Mouse (Mus musculus) kidney, postnatal 25 days (tissue): ENCODE measurements around the gene Gorasp2.

Source experiments
- DNase-seq, 2 experiments: peaks; one replicate each; pipeline ENCODE4 v3.0.0; 2021; ENCODE audit warnings: mixed read lengths in 2 of 2

Gorasp2 gene

DNA sequence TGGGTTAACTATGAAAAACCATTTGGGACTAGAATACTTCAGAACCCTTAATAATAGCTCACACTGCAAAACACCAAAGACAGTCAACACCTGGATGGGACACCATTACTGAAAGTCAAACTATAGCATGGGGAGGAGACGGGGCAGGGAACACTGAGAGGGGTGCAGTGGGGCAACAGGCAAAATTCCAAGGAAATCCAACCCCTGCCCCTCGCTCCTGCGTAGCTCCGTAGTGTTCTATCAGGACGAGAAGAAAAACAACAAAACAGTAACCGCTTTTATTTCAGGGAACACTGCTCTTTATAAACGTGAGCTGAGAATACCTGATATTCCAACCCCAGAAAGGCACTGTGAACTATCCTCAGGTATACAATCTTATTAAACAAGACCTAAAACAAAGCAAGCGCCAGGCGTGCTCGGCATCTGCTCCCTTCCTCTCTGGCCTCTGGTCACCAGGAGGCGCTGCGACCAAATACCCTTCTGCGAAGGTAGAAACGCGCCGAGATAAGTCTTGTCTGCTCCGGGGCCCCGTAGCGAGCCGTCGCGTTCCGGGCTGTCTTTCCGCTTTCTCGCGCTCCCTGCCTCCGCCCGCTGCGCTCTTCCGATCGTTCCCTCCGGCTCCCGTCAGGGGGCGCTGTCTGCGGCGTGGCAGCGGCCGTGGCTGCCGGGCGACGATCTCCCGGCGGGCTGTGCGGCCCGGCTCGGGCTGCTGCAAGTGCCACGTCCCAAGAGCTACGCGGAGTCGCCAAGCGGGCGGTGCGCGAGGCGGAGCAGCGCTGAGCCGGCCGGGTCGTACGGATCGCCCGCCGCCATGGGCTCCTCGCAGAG, at the start of gene Gorasp2:
TSS of gene Gorasp2 (plus strand) at position 690 of the 828 bp plus-strand sequence.
- peak; percentile 97 to 98 for DNase-seq

DNA sequence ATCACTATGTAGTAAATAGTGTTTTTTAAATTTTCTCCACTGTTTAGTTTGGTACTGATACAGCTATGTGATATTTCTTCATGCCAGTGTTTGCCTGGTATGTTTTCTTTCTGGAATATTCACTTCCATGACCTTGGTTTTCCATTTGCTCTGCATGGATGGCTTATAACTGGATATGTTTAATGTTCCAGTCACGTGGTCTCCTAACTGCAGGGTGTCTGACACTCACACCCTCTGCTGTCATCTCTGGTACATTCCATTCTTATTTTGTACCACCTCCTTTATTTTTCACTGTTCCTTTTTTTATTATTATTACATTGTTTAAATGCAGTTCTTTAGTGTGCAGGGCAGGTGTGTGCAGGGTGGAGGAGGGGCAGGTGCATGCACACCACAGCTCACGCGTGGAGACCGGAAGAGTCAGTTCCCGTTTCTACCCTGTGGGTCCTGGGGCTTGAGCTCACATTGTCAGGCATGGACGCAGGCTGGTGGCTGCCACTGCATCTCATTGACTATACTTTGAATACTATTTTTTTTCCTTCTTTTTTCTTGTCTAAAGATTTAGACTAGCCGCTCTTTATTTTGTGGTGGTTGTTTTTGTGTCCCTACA, 46.5 kb upstream of the Gorasp2 start:
- DNase-seq: no peak

DNA sequence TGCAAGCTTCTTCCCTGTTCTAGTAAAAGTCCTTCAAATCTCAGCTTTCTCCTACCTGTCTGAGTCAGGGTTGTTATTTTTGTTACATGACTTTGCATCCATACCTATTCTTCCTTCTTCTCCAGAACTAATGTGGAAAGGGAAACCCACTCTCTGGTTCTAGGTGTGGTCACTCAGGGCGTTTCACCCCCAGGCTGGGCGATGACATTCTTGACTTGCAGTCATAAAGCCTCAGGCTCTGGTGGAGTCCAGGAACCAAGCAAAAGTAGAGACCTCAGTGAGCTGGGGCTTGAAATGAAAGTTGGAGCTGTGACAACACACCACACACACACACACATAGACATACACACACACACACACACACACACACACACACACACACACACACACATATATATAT, 45.3 kb upstream of the Gorasp2 start:
- DNase-seq: no peak

DNA sequence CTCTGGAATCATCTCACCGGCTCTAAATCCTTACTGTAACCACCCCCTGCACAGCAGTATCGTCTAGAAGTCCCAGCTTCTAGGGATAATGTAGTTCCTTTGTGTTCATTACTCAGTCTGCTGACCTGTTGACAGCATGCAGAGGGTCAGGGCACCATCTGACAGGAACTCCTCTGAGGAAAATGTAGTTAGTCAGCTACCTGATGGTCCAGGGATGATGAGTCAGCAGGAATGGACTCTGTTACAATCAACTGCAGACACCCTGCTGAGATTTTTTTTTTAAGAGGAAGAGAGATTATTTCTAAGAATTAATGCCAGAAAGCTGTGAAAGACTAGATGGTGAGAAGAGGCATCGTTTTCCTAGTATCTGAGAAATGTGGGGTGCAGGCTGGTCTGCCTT, 44.8 kb upstream of the Gorasp2 start:
- DNase-seq: no peak

DNA sequence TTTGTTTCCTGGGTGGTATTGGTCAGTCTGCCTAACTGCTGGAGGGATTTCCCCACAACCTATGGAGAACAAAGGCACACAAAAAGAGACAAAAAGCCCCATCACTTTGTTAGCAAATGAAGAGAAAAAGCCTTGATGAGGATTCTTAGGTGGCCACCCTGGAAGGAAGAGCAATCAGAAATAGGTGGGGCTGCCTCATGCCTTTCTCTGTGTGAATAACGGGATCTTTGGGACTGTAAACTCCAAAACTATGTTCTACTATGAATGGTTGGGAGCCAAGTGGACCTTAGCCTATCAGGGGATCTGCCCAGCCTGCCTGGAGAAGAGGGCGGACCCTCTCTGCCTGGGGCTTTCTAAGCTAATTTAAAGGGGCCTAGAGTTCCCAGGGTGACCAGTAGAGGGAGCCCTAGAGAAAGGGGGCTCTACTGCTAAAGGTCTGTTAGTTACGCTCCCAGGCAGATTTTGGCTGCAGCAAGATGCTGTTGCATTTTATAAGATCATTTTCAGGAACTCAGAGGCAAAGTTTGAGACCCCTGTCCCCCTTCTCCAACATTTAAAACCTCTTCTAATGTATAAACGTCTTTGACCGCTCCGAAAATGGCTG, 42.0 kb upstream of the Gorasp2 start:
- no peak for DNase-seq

DNA sequence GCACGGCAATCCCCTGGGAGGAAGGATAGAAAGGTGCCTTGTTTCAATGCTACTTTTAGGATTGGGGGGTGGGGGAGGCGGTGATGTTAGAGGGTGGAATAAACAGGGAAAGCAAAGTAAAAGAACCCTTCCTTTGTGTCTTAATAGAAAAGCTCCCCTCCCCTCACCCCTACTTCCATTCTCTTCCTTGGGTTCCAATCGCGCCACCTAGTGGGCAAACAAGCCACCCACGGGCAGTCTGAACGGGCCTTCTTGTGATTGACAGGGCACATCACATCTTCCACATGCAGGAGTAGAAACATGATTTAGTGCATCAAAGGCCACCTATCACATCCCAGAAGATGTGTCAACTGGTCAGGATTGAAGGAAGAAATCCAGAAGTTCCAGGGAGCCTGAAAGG, 41.2 kb upstream of the Gorasp2 start:
- peak; percentile 49 to 61 for DNase-seq

DNA sequence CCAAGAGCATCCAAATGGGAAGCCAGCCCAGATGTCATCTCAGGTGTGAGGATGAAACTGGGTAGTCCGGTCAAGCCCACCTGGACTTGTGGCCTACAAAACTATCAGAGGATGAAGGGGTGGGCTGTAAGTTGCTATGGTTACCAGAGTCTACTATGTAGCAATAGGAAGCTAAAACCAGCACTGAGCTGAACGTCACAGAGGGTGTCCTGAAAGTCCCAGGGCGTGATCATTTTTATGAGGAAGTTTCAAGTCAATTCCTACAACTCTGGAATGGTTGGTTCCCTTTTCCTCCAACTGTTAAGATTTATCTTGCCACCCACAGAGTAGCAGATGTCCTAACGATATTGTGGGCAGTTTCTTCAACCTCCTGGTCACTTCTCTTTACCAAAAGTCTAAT, 39.1 kb upstream of the Gorasp2 start:
- DNase-seq: no peak

DNA sequence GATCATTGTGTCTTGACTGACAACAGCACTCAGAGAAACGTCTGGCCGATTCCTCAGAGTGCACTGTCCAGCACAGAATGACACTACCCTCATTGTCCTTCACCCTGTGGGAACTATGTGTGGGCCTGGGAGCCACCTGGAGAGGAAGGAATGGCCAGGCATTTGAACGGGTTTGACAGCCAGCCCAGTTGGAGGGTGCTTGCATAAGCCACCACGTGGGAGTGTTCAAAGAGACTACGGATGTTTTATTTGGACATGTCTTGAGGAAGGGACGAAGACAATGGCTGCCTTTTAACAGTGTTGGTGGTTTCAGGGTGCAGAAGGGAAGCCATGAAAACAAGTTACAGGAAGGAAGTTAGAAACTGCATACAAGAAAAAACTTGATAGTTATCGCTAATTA, 35.6 kb upstream of the Gorasp2 start:
- no peak for DNase-seq

DNA sequence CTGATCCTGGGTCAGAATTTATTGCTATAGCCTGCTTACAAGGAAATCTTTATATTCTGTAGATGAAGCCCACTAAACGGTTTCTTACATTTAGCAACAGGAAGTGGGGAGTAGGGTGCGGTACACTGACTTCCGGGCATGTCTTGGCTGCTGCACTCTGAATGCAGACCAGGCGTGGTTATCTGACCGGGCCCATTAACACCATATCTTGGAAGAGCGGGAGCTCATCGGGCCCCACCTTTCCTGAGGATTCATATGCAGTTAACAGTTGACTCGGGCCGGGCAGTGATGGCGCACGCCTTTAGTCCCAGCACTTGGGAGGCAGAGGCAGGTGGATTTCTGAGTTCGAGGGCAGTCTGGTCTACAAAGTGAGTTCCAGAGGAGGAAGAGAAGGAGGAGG, 33.0 kb upstream of the Gorasp2 start:
- DNase-seq: no peak

DNA sequence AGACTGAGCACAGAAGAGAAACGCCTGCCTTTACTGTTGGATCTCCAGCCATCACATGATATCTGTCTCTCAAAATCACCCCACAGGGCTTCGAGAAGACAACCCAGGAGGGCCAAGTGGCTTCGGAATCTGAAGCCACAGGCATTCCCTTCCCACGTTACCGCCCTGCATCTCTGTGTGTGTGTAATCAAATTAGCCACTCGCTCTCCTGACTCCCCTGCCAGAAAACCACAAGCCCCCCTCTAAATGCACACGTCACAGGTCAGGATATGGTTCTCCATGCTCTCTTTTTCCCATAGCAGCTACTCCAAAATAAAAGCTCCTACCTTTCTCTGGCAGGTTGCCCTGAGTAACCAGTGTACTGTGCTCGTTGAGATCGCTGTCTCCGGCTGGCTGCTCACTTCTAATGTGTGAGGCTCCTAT, 32.0 kb upstream of the Gorasp2 start:
- DNase-seq: peak; percentile 68 to 70

DNA sequence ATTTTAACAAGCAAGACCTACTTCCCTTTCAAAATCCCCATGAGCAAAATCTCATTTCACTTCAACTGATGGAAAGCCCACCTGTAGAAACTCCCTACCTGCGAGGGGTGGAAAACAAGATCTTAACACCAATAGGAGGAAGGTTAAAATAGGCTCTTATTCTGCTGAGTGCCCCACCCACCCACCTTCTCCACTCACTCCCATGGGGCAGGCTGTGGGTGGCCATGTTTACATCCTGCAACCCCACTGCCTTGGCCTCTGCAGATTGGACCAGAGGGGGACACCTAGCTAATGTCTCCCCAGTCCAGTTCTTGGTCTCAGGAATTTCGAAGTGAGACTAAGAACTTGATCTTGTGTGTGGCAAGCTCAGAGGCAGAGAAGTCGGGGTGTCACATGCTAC, 31.5 kb upstream of the Gorasp2 start:
- no peak for DNase-seq

DNA sequence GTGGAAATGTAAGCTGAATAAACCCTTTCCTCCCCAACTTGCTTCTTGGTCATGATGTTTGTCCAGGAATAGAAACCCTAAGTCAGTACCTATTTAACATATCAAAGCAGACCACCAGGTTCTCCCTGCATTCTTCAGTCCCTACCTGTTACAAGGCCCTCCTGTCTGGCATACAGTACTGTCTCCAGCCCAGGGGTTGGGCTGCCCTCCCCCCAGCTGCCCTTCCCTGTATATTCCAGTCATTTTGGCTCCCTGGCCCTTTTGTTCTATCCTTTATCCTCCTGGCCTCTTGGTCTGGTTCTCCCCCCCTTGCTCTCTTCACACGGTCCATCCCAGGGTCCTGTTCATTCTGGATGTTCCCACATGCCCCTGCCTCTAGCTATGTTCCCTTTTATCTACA, 30.1 kb upstream of the Gorasp2 start:
- no peak for DNase-seq

DNA sequence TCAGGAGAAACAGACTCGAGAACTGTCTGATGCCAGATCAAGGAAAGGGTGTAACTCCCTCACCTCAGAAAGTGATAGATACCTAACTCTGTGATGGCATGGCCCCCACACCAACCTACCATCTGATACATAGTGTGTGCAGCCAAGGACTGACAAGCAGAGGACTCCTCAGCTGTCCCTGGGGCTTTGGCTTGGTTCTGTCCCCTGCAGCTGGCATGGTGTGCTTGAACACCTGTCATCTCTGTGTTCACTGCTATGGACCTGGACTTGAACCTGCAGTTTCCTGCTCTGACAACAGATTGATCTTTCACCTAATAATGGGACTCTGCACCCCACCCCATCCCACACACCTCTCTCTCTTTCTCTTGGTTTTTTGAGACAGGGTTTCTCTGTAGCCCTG, 29.0 kb upstream of the Gorasp2 start:
- no peak for DNase-seq

DNA sequence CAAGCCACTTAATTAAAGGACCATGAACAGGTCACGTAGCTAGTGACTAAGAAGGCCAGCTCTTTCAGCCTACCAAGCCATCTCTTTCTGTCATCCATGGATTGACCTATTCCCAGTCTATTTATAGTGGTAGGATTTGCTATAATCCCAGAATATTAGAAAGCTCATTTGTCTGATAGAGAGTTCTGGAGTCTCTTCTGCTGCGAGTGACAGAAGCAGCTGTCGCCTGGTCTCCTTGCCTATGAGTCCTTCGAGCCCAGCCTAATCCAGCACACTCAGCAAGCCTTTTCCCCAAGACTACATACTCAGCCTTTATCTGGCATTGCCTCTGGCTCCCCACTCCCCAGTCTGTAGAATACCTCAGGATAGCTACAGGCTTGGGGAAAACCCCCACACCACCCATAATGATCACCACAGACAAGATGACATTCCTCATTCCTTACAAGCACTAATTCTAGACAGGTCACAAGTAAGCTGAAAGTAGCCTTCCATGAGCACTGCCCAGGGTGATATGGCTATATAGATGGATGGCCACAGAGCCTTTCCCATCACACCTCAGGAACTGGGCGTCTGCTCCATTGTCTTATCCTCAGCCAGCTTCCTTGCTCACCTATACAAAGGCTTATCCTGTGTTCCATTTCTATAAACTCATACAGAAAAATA, 27.2 kb upstream of the Gorasp2 start:
- DNase-seq: no peak

DNA sequence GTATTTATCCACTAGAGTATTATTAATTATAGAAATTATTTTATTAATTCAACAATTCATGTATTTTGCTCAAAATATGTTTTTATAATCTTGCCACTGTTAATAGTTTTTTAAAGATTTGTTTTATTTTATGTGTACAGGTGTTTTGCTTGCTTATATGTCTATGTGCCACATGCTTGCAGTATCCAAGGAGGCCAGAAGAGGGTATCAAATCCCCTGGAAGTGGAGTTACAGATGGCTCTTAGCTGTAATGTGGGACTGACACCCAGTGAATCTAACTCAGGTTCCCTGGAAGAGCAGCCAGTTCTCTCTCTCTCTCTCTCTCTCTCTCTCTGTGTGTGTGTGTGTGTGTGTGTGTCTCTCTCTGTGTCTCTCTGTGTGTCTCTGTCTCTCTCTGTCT, 20.4 kb upstream of the Gorasp2 start:
- DNase-seq: no peak

DNA sequence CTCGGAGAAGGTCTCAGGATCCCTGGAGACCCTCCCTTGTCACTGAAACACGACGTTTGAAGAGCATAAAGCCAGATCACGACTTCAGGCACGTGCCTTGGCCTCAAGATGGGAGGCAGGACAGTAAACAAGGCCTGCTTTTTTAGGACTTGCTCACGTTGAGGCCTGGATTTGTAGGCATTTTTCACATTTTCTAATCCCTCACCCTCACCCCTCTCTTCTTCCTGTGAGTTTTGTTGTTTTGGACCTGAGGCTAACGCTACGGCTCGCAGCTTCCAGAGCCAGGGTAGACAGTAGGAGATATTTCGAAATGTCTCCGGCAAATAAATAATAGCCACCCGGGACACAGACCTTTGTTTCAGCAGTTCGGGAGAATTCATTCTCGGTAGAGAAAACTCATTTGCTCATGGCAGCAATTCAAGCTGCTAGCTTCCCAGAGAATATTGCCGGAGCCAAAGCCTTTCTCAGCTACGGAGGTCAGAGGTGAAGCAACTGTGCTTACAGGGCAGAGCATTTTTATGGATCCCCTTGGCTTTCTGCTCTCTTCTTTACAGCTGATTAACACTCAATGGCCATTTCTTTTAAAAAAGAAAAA, 18.3 kb upstream of the Gorasp2 start:
- peak; percentile 9 to 35 for DNase-seq

DNA sequence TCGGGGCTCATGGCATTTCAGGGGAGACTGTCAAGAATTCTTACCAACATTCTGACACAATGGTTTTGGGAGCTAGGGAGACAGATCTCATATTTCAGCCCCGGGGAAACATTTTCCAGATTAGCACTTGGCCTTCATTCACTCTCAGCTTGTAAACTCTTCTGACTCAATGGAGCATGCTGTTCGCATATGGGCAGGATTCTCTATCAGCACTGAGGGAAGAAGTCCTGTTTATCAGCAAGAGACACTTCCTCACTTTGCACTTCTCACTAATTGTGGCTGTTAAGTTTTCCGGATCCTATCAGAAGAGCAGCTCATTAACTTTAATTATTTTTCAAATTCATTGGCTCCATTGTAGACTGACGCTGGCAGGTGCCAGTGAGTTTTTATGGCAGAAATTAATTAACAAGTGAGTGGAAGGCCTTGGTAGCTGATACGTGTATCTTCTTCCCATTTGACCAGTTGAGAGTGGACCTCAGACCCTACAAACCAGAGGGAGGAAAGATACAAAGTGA, 16.1 kb upstream of the Gorasp2 start:
- DNase-seq: no peak

DNA sequence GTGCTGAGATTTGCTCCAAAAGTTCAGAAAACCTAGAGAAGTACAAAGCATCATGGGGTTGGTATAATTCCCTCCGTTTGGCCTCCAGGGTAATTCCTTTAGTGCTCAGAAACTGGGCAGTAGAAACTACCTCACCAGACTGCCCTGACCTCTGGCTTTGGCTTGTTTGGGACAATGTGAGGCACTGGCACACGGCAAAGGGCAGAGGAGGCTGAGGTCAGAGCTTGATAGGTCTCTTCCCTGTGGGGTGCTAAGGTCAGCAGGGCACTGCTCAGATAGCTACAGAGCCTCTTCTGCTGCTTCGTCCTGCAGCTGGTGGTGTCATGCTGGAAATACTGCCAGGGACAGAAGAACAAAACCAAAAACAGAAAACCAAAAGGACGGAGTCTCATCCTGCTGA, 13.7 kb upstream of the Gorasp2 start:
- no peak for DNase-seq

DNA sequence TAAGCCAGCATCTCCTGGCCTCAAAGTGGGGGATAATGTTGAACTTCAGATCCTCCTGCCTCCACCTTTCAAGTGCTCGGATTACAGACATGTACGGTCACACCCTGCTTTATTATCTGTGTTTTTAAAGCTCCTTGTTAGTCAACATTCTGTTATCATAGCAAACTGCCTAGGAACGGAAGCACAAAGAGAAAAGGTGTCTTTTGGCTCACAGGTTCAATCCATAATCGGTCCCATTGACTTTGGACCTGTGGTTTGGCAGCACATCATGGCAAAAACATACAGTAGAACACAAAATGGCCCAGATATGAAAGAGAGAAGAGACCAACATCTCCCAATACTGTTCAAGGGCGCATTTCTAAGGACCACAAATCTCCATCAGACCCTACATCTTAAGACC, 13.1 kb upstream of the Gorasp2 start:
- no peak for DNase-seq

DNA sequence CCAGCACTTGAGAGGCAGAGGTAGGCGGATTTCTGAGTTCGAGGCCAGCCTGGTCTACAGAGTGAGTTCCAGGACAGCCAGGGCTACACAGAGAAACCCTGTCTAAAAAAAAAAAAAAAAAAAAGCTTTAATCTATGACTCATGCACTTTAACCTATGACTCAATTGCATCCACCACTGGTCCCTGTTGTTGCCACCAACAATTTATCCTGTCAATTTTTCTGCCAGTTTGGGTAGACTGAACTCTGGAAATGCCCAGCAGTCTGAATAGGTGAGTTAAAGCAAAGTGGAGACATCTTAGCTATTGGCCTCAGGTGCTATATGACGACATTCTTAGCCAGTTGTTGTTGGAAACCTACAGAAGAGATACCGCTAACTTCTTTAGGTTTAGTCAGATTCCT, 11.9 kb upstream of the Gorasp2 start:
- DNase-seq: no peak

DNA sequence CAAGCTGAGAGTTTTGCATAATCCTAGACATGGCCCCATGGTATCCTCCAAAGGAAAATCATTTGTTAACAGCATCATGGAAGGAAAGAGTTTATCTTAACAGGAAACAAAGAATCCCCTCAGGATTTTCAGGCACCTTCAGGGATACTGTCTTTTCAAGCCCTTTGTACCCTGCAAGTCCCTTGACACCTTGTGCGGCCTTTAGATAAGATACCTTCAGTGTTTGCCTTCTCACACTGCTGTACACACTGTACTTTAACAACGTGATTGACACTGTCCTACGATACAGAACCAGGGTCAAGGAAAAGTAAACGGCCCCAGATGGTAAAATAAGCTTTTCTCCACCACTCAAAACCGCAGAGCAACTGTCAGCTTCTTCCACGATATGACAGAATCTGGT, 9.6 kb upstream of the Gorasp2 start:
- no peak for DNase-seq

DNA sequence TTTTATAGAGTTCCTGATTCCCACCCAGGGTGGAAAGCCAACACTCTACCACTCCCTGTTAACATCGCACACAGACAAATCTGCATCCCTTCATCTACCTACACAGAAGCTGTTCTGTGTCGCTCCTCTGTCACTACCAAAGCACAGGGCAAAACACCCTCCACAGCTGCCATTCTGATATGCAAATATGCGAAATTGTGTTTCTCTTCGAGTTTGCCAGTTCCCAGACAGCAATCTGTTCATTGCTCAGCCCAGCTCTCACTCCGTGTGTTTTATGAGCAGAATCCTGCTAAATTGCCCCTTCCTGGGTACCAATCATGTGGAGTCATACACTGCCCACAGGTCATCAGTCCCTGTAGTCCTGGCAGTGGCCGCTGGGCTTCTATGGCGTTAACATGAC, 4.3 kb upstream of the Gorasp2 start:
- DNase-seq: no peak
